Mouse (Mus musculus) kidney, adult 8-10 months (tissue): ENCODE measurements at regions not wholly inside any gene's neighbourhood (a gene's known extent, or its start where the extent isn't known, plus 50 kb on each side); places are given as distances from the start of the nearest gene placed in this dataset.
A peak's percentile ranks its signal among the peaks of the same experiment; 100 is the strongest.

Experiments
- DNase-seq, 2 experiments: peaks; one replicate each; pipeline ENCODE4 v3.0.0; 2022

DNA sequence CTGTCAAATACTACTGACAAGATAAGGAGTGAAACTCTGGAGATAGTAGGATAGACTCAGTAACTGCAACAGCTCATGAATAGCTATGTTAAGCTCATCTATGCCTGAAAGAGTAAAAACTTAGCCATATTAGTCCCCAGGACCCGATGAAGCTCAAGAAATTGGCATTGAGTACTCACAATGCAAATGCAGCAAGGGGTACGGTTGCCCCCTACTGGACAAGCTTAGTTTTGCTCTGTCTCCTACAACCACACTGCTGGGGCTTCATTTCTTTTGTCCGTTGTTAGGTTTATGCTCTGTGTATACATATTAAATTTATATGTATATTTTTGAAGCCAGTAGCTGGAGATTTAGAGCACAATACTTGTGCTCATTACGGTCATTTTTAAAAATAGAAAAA lies 74.4 kb upstream of the Mup5 start:
- DNase-seq = peak in 1 of 2 experiments; percentile 20

DNA sequence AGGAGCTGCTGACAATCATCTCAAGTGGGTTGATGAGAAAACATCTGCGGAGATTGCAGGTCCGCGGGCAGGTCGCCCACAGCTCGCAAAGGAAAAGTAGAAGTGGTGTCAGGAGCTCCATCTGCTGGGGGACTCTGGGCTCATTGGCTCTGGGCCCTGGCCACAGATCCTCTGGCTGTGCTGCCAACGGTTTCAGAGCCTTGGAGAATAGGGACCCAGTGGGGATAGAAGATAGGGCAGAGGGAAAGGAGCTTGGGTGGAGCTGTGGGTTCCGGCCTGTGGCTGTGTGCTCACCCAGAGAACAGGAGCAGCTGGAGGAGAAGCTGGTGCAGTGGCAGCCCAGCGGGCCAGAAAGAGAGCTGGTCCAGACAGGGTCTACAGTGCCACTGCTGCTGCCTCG lies 67.1 kb upstream of the Mup5 start:
- no peak for DNase-seq

DNA sequence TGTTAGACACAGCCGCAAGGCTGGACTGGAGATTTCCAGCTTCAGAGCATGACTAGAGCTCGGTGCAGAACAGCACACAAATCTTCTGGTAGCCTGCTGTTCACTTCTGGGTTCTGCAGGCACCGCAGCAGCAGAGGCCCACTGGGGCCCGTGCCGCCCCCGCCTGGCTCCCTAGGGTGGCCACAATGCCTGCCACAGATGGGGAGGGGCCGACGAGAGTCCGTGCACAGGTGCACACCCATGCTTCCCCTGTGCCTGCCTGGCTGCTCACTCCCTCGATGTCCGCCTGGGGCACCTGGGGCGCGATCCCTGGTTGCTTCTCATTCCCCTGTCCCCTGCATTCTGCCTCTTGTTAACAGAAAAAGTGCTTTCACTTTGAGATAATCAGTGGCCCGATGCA lies 63.2 kb upstream of the Mup5 start:
- DNase-seq = no peak

- no peak for DNase-seq
Measured at GRCm38 (mm10) chr4:61897176-61897575, 62.1 kb upstream of the Mup5 start.
